Mouse (Mus musculus): ENCODE measurements around the gene Sertad1.

DNA sequence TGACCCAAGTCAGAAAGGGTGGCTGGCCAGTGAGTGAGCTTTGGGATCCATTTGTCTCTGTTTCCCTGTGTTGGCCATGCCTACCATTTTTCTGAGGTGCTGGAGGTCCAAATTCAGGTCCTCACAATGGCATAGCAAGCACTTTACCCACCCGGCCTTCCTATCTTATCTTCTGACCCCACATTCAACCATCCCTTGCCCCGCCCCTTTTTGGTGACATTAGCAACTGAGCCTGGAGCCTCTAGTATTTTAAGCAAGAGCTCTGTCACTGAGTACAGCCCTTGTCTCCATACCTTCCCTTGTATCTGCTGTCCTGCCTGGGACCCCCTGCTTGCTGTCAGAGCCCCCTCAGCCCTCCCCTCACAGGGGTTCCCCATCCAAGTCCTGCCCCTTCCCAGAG, 48.7 kb downstream of the Sertad1 start:
- TF ChIP-seq CTCF (IDR thresholded peaks at IDR 0.05; ENCODE audit: extremely low read depth, insufficient read depth, low read length) (no peak), POLR2A (IDR thresholded peaks at IDR 0.05; ENCODE audit: extremely low read depth, insufficient read depth, low read length) (no peak)

Data from cortical plate, adult 2 months (tissue).